Comparison of ENCODE assay signal across 9 mouse cellular contexts in genomic region chr6:114987966-114988618, GRCm38 (mm10). TPM values are rescaled to one million over a fixed set of nuclear protein-coding genes. Genes with fewer than 3 reads are reported as not detected.
DNase-seq lines count a peak whose midpoint lies in the region; ATAC-seq lines count a peak whose summit lies in the region.
"Had no signal": no experiment of that assay in that cellular context is flagged by ENCODE, and none has a peak within 500 bp of the region (broad histone marks: within the 10 kb centered on the region; RNA-seq: fewer than 3 reads in every experiment).

No protein-coding gene starts in this region.

- 0 out of 2 replicates have a peak, but pooled peaks cover 3% of the 10 kb centered on the region for H3K4me1 ChIP-seq in forebrain, embryonic 14.5 days (ENCODE audit: control insufficient read depth, insufficient read depth, low read length)
- H3K4me1 ChIP-seq in forebrain, embryonic 10.5 days: peaks cover 18% of the 10 kb centered on the region
- H3K4me1 ChIP-seq in intestine, embryonic 14.5 days (replicated peaks; ENCODE audit: control insufficient read depth, insufficient read depth, low read length): no peaks in the 10 kb centered on the region
- peaks cover 39% of the 10 kb centered on the region for H3K4me1 ChIP-seq in limb, embryonic 12.5 days (replicated peaks)
- H3K4me1 ChIP-seq in stomach, embryonic 14.5 days (ENCODE audit: control insufficient read depth, insufficient read depth, low read length): no peaks in the 10 kb centered on the region; the same call in 1 of the 2 replicates

- DNase-seq in forebrain, embryonic 14.5 days (ENCODE audit: low spot score): no peak
- no peak for DNase-seq in forebrain, embryonic 10.5 days (ENCODE audit: extremely low spot score, low spot score)
- DNase-seq in intestine, embryonic 14.5 days (ENCODE audit: low spot score): no peak
- no peak for DNase-seq in layer of hippocampus, adult 8-10 months (ENCODE audit: low spot score in 2 of 2)
- DNase-seq in adrenal gland, adult 8-10 months: no peak
- DNase-seq in right cerebral cortex, adult 18-20 months: no peak
- DNase-seq: cerebellum, adult 9-11 months had no signal

- no peak overlapping the region for H3K27ac ChIP-seq in forebrain, embryonic 14.5 days (ENCODE audit: low read depth, low read length)
- no peak overlapping the region for H3K27ac ChIP-seq in forebrain, embryonic 10.5 days
- H3K27ac ChIP-seq in intestine, embryonic 14.5 days (ENCODE audit: low read depth): no peak overlapping the region
- H3K27ac ChIP-seq in limb, embryonic 12.5 days: peak overlapping the region; percentile 77; the same call in 1 of the 2 replicates
- peak overlapping the region; percentile 88 for H3K27ac ChIP-seq in stomach, embryonic 14.5 days (ENCODE audit: low read length)

- no peak overlapping the region for H3K9ac ChIP-seq in forebrain, embryonic 14.5 days (ENCODE audit: low read length)
- no peak overlapping the region for H3K9ac ChIP-seq in intestine, embryonic 14.5 days (ENCODE audit: low read length)
- no peak overlapping the region for H3K9ac ChIP-seq in limb, embryonic 12.5 days (replicated peaks)
- H3K9ac ChIP-seq in stomach, embryonic 14.5 days (replicated peaks; ENCODE audit: low read depth, low read length): no peak overlapping the region

- peak; percentile 46 for ATAC-seq in forebrain, embryonic 14.5 days
- peak; percentile 48; the same call in 1 of the 2 replicates for ATAC-seq in intestine, embryonic 14.5 days (replicated peaks; ENCODE audit: low FRiP score, low TSS enrichment, low read depth)
- 0 out of 2 replicates have a peak, but pooled peaks have one; percentile 22 for ATAC-seq in limb, embryonic 12.5 days (ENCODE audit: insufficient number of reproducible peaks, insufficient read depth, low FRiP score, low TSS enrichment, low read depth)
- ATAC-seq in stomach, embryonic 14.5 days (ENCODE audit: insufficient number of reproducible peaks, insufficient read depth, low FRiP score, low read depth): peak; percentile 86

- H3K9me3 ChIP-seq in forebrain, embryonic 14.5 days (replicated peaks; ENCODE audit: control insufficient read depth, low read length): no peaks in the 10 kb centered on the region
- no peaks in the 10 kb centered on the region for H3K9me3 ChIP-seq in forebrain, embryonic 10.5 days
- H3K9me3 ChIP-seq in intestine, embryonic 14.5 days (ENCODE audit: control insufficient read depth, low read length): no peaks in the 10 kb centered on the region
- no peaks in the 10 kb centered on the region for H3K9me3 ChIP-seq in limb, embryonic 12.5 days
- H3K9me3 ChIP-seq in stomach, embryonic 14.5 days (ENCODE audit: control insufficient read depth, low read depth, low read length): no peaks in the 10 kb centered on the region

- no peaks in the 10 kb centered on the region for H3K27me3 ChIP-seq in forebrain, embryonic 14.5 days (replicated peaks; ENCODE audit: control insufficient read depth, insufficient read depth, low read length)
- H3K27me3 ChIP-seq in forebrain, embryonic 10.5 days (ENCODE audit: poor library complexity, severe bottlenecking): no peaks in the 10 kb centered on the region
- no peaks in the 10 kb centered on the region for H3K27me3 ChIP-seq in intestine, embryonic 14.5 days (replicated peaks; ENCODE audit: control insufficient read depth, insufficient read depth, low read length)
- H3K27me3 ChIP-seq in limb, embryonic 12.5 days: no peaks in the 10 kb centered on the region
- H3K27me3 ChIP-seq in stomach, embryonic 14.5 days (ENCODE audit: control insufficient read depth, insufficient read depth, low read length): no peaks in the 10 kb centered on the region

- WGBS in forebrain, embryonic 14.5 days: 55% methylated on average over 7 of the region's 7 CpGs
- 72% methylated on average over 7 of the region's 7 CpGs for WGBS in forebrain, embryonic 10.5 days
- WGBS in intestine, embryonic 14.5 days: 60% methylated on average over 7 of the region's 7 CpGs
- 61% methylated on average over 7 of the region's 7 CpGs for WGBS in limb, embryonic 12.5 days
- WGBS in stomach, embryonic 14.5 days: 53% methylated on average over 7 of the region's 7 CpGs

- no peak overlapping the region for H3K4me2 ChIP-seq in forebrain, embryonic 14.5 days (ENCODE audit: low read length)
- H3K4me2 ChIP-seq in intestine, embryonic 14.5 days (ENCODE audit: low read length): no peak overlapping the region
- H3K4me2 ChIP-seq in limb, embryonic 12.5 days: no peak overlapping the region
- H3K4me2 ChIP-seq in stomach, embryonic 14.5 days (replicated peaks; ENCODE audit: low read depth, low read length): no peak overlapping the region

- H3K36me3 ChIP-seq in forebrain, embryonic 14.5 days (ENCODE audit: control insufficient read depth, insufficient read depth, low read length): no peaks in the 10 kb centered on the region
- no peaks in the 10 kb centered on the region for H3K36me3 ChIP-seq in forebrain, embryonic 10.5 days (replicated peaks)
- no peaks in the 10 kb centered on the region for H3K36me3 ChIP-seq in intestine, embryonic 14.5 days (ENCODE audit: control insufficient read depth, insufficient read depth, low read length)
- H3K36me3 ChIP-seq in limb, embryonic 12.5 days: no peaks in the 10 kb centered on the region
- no peaks in the 10 kb centered on the region for H3K36me3 ChIP-seq in stomach, embryonic 14.5 days (ENCODE audit: control insufficient read depth, insufficient read depth, low read length)

- H3K4me3 ChIP-seq in forebrain, embryonic 14.5 days (ENCODE audit: low read depth, low read length): no peak overlapping the region
- no peak overlapping the region for H3K4me3 ChIP-seq in forebrain, embryonic 10.5 days
- H3K4me3 ChIP-seq in intestine, embryonic 14.5 days (ENCODE audit: low read depth, low read length): no peak overlapping the region
- no peak overlapping the region for H3K4me3 ChIP-seq in limb, embryonic 12.5 days (replicated peaks)
- no peak overlapping the region for H3K4me3 ChIP-seq in stomach, embryonic 14.5 days (ENCODE audit: low read depth, low read length)

RNA-seq across cellular contexts. Expression of gene Vgll4, which starts 18.3 kb away (rescaled TPM):
- polyA plus RNA-seq in forebrain, embryonic 14.5 days (2014; fragmentation: Nextera tagmentation; extraction: Ambion mirVana): 44.9 and 54.2 TPM in 2 replicates
- 79.0 and 81.7 TPM in 2 replicates for polyA plus RNA-seq in forebrain, embryonic 10.5 days (2016; fragmentation: Nextera tagmentation; extraction: Ambion mirVana)
- 72.0 and 82.9 TPM in 2 replicates for polyA plus RNA-seq in intestine, embryonic 14.5 days (2014; fragmentation: Nextera tagmentation; extraction: Ambion mirVana)
- 146 and 156 TPM in 2 replicates for polyA plus RNA-seq in limb, embryonic 12.5 days (2016; fragmentation: Nextera tagmentation; extraction: Ambion mirVana)
- polyA plus RNA-seq in stomach, embryonic 14.5 days (2014; fragmentation: Nextera tagmentation; extraction: Ambion mirVana): 82.0 and 84.9 TPM in 2 replicates
- 10 to 100 TPM; 48.9 to 53.4 (median 49.5) TPM for total RNA-seq in layer of hippocampus, adult 8-10 months (2022)
- 10 to 100 TPM; 43.0 to 49.5 (median 45.6) TPM for total RNA-seq in adrenal gland, adult 8-10 months (2022)

RNA-seq across cellular contexts. Expression of gene Tamm41, which starts 49.6 kb away (rescaled TPM):
- polyA plus RNA-seq in forebrain, embryonic 14.5 days (2014; fragmentation: Nextera tagmentation; extraction: Ambion mirVana): 64.8 and 69.6 TPM in 2 replicates
- polyA plus RNA-seq in forebrain, embryonic 10.5 days (2016; fragmentation: Nextera tagmentation; extraction: Ambion mirVana): 103 and 104 TPM in 2 replicates
- 73.3 and 77.2 TPM in 2 replicates for polyA plus RNA-seq in intestine, embryonic 14.5 days (2014; fragmentation: Nextera tagmentation; extraction: Ambion mirVana)
- polyA plus RNA-seq in limb, embryonic 12.5 days (2016; fragmentation: Nextera tagmentation; extraction: Ambion mirVana): 83.3 and 88.9 TPM in 2 replicates
- polyA plus RNA-seq in stomach, embryonic 14.5 days (2014; fragmentation: Nextera tagmentation; extraction: Ambion mirVana): 56.5 and 58.4 TPM in 2 replicates
- total RNA-seq in layer of hippocampus, adult 8-10 months (2022): 10 to 100 TPM; 16.0 to 22.9 (median 22.3) TPM
- 10 to 100 TPM; 13.3 to 25.8 (median 17.0) TPM for total RNA-seq in adrenal gland, adult 8-10 months (2022)

Comparison
In these comparisons a context has a peak if more than half of its experiments do, and no peak if none do; other contexts are left out.
1. ATAC-seq: peak in every context shown above with its lines; median percentile 86 in stomach, embryonic 14.5 days; 48 in intestine, embryonic 14.5 days; 46 in forebrain, embryonic 14.5 days; 22 in limb, embryonic 12.5 days.
2. H3K27ac ChIP-seq: peak in limb, embryonic 12.5 days (single experiment) and stomach, embryonic 14.5 days (single experiment); none in forebrain, embryonic 14.5 days (single experiment), forebrain, embryonic 10.5 days (single experiment) and intestine, embryonic 14.5 days (single experiment).